Mouse (Mus musculus) limb, embryonic 14.5 days (tissue): ENCODE data around the gene Wdpcp. TPM values are rescaled to one million over a fixed set of nuclear protein-coding genes. Genes with fewer than 3 reads are reported as not detected.
"Not testable (repeated sequence)": the region's sequence is repeated elsewhere in the genome, so short reads cannot be mapped to it uniquely, and the experiment has no call there.

Experiments used
- ATAC-seq: fragments of 200-750 bp; cut with Nextera tagmentation; 2 replicates; pipeline ENCODE4 v1.8.0; 2017; ENCODE audit warnings: low read depth, moderate number of reproducible peaks, moderate TSS enrichment; ENCODE audit not compliant: low FRiP score
- DNase-seq: peaks from one replicate; pipeline ENCODE4 v3.0.0-alpha.2; 2015; ENCODE audit warnings: low spot score
- H3K27ac ChIP-seq: fragments of 300-500 bp; sonication (generic); replicated peaks from 2 replicates; pipeline ENCODE4 v1.5.1; 2014; ENCODE audit warnings: low read depth, mild to moderate bottlenecking, low read length, moderate library complexity, mixed read lengths
- H3K27me3 ChIP-seq: fragments of 300-500 bp; sonication (generic); 2 replicates; pipeline ENCODE4 v1.6.1; 2014; ENCODE audit warnings: low read length, mixed read lengths; ENCODE audit not compliant: control insufficient read depth, insufficient read depth
- H3K36me3 ChIP-seq: fragments of 300-500 bp; sonication (generic); 2 replicates; pipeline ENCODE4 v1.6.1; 2014; ENCODE audit warnings: mild to moderate bottlenecking, low read length, moderate library complexity, mixed read lengths; ENCODE audit not compliant: control insufficient read depth, insufficient read depth
- H3K4me1 ChIP-seq: fragments of 300-500 bp; sonication (generic); 2 replicates; pipeline ENCODE4 v1.6.1; 2014; ENCODE audit warnings: antibody characterized with exemption, low read length, mixed read lengths; ENCODE audit not compliant: control insufficient read depth, insufficient read depth
- H3K4me2 ChIP-seq: fragments of 300-500 bp; sonication (generic); replicated peaks from 2 replicates; pipeline ENCODE4 v1.6.1; 2014; ENCODE audit warnings: low read depth, mild to moderate bottlenecking, low read length, moderate library complexity; ENCODE audit not compliant: severe bottlenecking
- H3K4me3 ChIP-seq: fragments of 300-500 bp; sonication (generic); replicated peaks from 2 replicates; pipeline ENCODE4 v1.5.1; 2014; ENCODE audit warnings: low read length
- H3K9ac ChIP-seq: fragments of 300-500 bp; sonication (generic); 2 replicates; pipeline ENCODE4 v1.6.1; 2014; ENCODE audit warnings: mild to moderate bottlenecking, low read depth, low read length, moderate library complexity; ENCODE audit not compliant: severe bottlenecking
- H3K9me3 ChIP-seq: fragments of 300-500 bp; sonication (generic); 2 replicates; pipeline ENCODE4 v1.6.1; 2016; ENCODE audit warnings: low read length; ENCODE audit not compliant: control insufficient read depth
- POLR2A ChIP-seq: fragments of 200-500 bp; IDR thresholded peaks from 2 replicates; pipeline ENCODE4 v1.8.0; 2012; ENCODE audit warnings: inconsistent platforms, mild to moderate bottlenecking, moderate library complexity, borderline replicate concordance; ENCODE audit not compliant: insufficient read depth, insufficient read length; ENCODE audit errors: extremely low read depth
- WGBS: fragments of 180-500 bp; shearing (Covaris S2); extraction: QIAGEN DNeasy Blood & Tissue Kit; methylation state at CpG from one replicate; pipeline ENCODE4 v1.1.7; 2014; 5-methylcytosine and 5-hydroxymethylcytosine counted together
- polyA plus RNA-seq, 2 experiments: library from polyadenylated mRNA; depleted of rRNA in 1 of 2; stranded (reverse) in 1 of 2; unstranded in 1 of 2; fragments of >200 nt; fragmentation: Nextera tagmentation in 1 of 2; extraction: Ambion mirVana in 1 of 2; gene quantifications; 2 replicates each; pipeline versions ENCODE4 v1.2.1 to v1.2.3; 2012 to 2014

The Wdpcp gene
- 5.9 and 8.1 TPM in 2 replicates for polyA plus RNA-seq (2012; rRNA removed)
- 5.4 and 8.9 TPM in 2 replicates for polyA plus RNA-seq (2014; fragmentation: Nextera tagmentation; extraction: Ambion mirVana)

GRCm38 (mm10) chr11:21571700-21572381 lies at the start of gene Wdpcp, which contains the start of gene Mdh1:
Wdpcp (plus strand) TSS chr11:21572235.
Mdh1 (minus strand) TSS chr11:21572367.
- Histone ChIP-seq H3K4me1 (peaks cover 10% of the 10 kb centered on the region), H3K36me3 (no peaks in the 10 kb centered on the region), H3K4me3 (peak within 1 kb of the TSS; percentile 75), H3K4me2 (peak within 1 kb of the TSS; percentile 67), H3K27me3 (no peaks in the 10 kb centered on the region), H3K9me3 (no peaks in the 10 kb centered on the region), H3K9ac (peak within 1 kb of the TSS; percentile 71), H3K27ac (peak within 1 kb of the TSS; percentile 39; the same call in 1 of the 2 replicates)
- peak; percentile 98 for ATAC-seq
- WGBS: under 1% methylated on average over 42 of the region's 42 CpGs
- peak; percentile 97 for DNase-seq
- TF ChIP-seq POLR2A: no peak; the same call in 1 of the 2 replicates

- ATAC-seq: no peak
- DNase-seq: peak; percentile 16
- no peak overlapping the region for H3K27ac ChIP-seq
- no peak overlapping the region for H3K4me2 ChIP-seq
- no peak for TF ChIP-seq POLR2A
- H3K36me3 ChIP-seq: no peaks in the 10 kb centered on the region
- H3K27me3 ChIP-seq: no peaks in the 10 kb centered on the region
- peaks cover 4% of the 10 kb centered on the region; the same call in 1 of the 2 replicates for H3K4me1 ChIP-seq
- H3K9ac ChIP-seq: no peak overlapping the region
- 17% methylated on average over 2 of the region's 2 CpGs for WGBS
- H3K9me3 ChIP-seq: no peaks in the 10 kb centered on the region
- H3K4me3 ChIP-seq: no peak overlapping the region
These were observed 43.2 kb upstream of the Wdpcp start for GRCm38 (mm10) chr11:21528676-21529394.

GRCm38 (mm10) chr11:21530856-21531255 lies 41.2 kb upstream of the Wdpcp start:
- ATAC-seq, H3K4me3 ChIP-seq, H3K9me3 ChIP-seq, H3K9ac ChIP-seq, H3K4me1 ChIP-seq, H3K36me3 ChIP-seq, H3K27ac ChIP-seq, DNase-seq, H3K4me2 ChIP-seq, H3K27me3 ChIP-seq: not testable (repeated sequence)
- WGBS: 82% methylated on average over 2 of the region's 2 CpGs

- Histone ChIP-seq H3K4me3 (no peak overlapping the region), H3K4me1 (no peaks in the 10 kb centered on the region), H3K27me3 (no peaks in the 10 kb centered on the region), H3K36me3 (no peaks in the 10 kb centered on the region), H3K4me2 (no peak overlapping the region), H3K27ac (no peak overlapping the region), H3K9ac (no peak overlapping the region), H3K9me3 (no peaks in the 10 kb centered on the region)
- TF ChIP-seq POLR2A: no peak
- ATAC-seq (no peak), DNase-seq (no peak)
- WGBS: 58% methylated on average over 2 of the region's 2 CpGs
These were observed 32.0 kb upstream of the Wdpcp start for GRCm38 (mm10) chr11:21540072-21540471.

- 93% methylated on average over 2 of the region's 2 CpGs for WGBS
- H3K4me3 ChIP-seq: no peak overlapping the region
- ATAC-seq: no peak
These were observed 31.4 kb upstream of the Wdpcp start for GRCm38 (mm10) chr11:21540622-21541021.

More at GRCm38 (mm10) chr11:21540622-21541021, 31.4 kb upstream of the Wdpcp start:
- Histone ChIP-seq H3K4me2 (no peak overlapping the region), H3K4me1 (no peaks in the 10 kb centered on the region), H3K9ac (no peak overlapping the region), H3K9me3 (no peaks in the 10 kb centered on the region), H3K27me3 (no peaks in the 10 kb centered on the region), H3K27ac (no peak overlapping the region), H3K36me3 (no peaks in the 10 kb centered on the region)
- no peak for DNase-seq
- no peak for TF ChIP-seq POLR2A
